Mouse (Mus musculus) gastrocnemius, adult 2 months (tissue): ENCODE measurements around the gene Plxnb1. TPM values are rescaled to one million over a fixed set of nuclear protein-coding genes. Genes with fewer than 3 reads are reported as not detected.

ENCODE experiments used
- DNase-seq: peaks from one replicate; pipeline ENCODE4 v3.0.0; 2022
- H3K27ac ChIP-seq: fragments of 200-600 bp; 2 replicates; pipeline ENCODE4 v1.8.1; 2022; ENCODE audit warnings: mild to moderate bottlenecking
- H3K4me3 ChIP-seq: fragments of 200-600 bp; 2 replicates; pipeline ENCODE4 v1.8.1; 2022; ENCODE audit warnings: mild to moderate bottlenecking, moderate library complexity
- CTCF ChIP-seq: fragments of 200-600 bp; IDR thresholded peaks from 2 replicates; pipeline ENCODE4 v1.8.1; 2022; ENCODE audit warnings: antibody characterized with exemption, mild to moderate bottlenecking, moderate library complexity
- intact Hi-C: fragments of 180-260 bp; cut with DNase I; formaldehyde crosslinking; loops from one replicate; pipeline ENCODE4 v1.15.1; 2025
- long read RNA-seq, 2 experiments: library from polyadenylated mRNA; stranded (forward); transcript quantifications; one replicate each; pipeline ENCODE4 v2.0.0; 2021
- total RNA-seq, 2 experiments: library from RNA; stranded (reverse); gene quantifications; 2 replicates each; pipeline ENCODE4 v1.2.3; 2021

The Plxnb1 gene
- total RNA-seq, result 1 to 10 TPM in 1 of 2 experiments, under 1 TPM in 1; 0.54 to 1.1 TPM
- long read RNA-seq, experiment 1, result 0 reads
- long read RNA-seq, experiment 2, partial matches to known transcripts, result 1 of 1 reads
- long read RNA-seq, experiment 2, other reads (novel, unspliced or antisense), result 0 of 1 reads

DNA sequence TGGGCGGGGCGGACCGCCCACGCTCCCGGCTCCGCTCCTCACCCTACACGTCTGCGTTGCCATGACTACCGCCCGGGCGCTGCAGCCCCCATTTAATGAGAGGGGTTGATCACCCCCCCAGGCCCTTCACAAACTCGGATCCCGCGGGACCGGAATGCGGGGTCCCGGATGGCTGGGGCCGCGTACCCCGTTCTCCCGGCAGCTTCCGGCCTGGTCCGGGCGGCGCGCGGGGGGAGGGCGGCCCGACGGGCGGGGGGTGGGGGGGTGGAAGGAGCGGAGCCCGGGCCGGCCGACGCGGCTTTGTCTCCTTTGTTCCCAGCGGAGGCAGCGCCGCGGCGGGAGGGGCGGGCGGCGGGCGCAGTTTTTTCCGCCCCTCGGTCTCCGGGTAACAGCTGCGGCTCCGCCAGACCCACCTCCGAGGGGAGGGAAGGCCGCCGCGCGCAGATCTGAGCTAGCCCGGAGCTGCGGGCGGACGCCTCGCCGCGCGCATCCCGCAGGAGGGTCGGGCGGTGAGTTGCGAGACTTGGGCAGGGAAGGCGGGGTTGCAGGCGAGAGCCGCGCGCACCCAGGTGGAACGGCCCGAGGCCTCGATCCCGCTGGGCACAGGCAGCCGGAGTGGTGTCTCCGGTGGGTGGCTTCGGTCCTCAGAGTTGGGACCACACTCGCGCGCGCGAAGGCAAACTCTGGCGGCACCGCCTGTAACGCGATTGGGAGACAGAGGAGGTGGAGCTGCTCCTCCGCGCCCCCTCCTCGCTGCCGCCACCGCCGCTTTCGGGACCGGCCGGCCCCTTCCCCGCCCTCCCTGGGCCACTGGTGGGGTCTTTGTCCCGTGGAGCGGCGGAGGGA is at the start of gene Plxnb1:
Gene Plxnb1, plus strand, starts transcription at position 253 of the 846 bp plus-strand sequence.
- TF ChIP-seq CTCF, result no peak
- Histone ChIP-seq H3K4me3 (peak within 1 kb of the TSS; percentile 87), H3K27ac (peak within 1 kb of the TSS; percentile 80)
- peak; percentile 61 for DNase-seq
- intact Hi-C loops, result no loop called here

DNA sequence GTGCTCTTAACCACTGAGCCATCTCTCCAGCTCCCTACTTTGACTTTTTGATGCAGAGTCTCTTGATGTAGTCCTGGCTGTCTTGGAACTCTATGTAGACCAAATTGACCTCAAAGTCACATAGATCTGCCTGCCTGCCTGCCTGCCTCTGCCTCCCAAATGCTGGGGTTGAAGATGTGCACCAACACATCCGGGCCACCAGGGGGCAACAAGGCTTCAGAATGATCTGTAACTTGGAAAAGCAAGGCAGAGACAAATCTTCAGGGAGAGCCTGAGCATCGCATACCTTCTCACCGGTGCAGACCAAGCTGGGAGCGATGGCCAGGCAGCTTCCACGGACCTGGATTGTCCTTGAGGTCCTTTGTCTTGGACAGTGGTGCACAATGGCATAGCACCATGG is 48.9 kb upstream of the Plxnb1 start:
- Histone ChIP-seq H3K4me3 (no peak overlapping the region), H3K27ac (no peak overlapping the region)
- peak; percentile 65 for DNase-seq
- intact Hi-C loops, result no loop called here
- peak; percentile 77 for TF ChIP-seq CTCF

DNA sequence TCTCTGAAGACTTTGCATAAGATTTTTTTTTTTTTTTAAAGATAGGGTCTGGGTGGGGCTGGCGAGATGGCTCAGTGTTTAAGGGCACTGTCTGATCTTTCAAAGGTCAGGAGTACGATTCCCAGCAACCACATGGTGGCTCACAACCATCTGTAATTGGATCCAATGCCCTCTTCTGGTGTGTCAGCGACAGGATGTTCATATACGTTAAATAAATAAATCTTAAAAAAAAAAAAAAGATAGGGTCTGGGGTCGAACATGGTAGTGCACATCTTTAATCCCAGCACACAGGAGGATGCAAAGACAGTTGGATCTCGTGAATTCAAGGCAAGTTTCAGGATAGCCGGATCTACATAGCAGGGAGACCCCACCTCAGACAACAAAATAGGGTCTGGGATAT is 45.9 kb upstream of the Plxnb1 start:
- no peak for DNase-seq
- no peak for TF ChIP-seq CTCF
- H3K27ac ChIP-seq, result no peak overlapping the region
- intact Hi-C loops, result no loop called here
- H3K4me3 ChIP-seq, result no peak overlapping the region

DNA sequence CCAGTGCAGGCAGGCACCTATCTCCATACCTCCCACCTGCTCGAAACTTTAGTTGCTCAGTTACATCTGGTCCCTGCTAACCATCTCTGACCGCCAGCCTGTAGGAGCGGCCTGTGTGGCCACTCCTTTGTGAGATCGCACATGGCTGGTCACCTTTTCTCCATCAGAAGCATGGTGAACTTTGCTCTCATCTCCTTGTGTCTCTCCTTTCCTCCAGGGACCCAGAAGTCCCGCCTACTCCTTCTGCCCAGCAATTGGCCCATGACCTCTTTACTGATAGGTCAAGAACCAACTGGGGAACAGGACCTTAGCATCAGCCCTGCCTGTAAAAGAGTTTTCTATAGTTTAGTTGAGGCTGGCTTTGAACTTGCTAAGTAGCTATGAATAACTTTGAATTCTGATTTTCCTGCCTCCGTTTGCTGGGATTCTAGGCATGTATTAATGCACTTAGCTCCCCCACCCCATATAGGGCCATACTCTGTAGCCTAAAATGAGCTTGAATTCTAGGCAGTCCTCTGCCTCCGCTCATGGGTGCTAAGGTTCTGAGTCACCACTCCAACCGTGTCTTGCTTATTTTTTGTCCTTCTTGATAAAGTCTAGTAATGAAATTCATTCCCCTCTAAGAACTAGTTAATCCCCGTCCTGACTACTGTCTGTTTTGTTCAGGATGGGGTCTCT is 45.1 kb upstream of the Plxnb1 start:
- intact Hi-C loops, result no loop called here
- H3K27ac ChIP-seq, result no peak overlapping the region
- no peak for TF ChIP-seq CTCF
- no peak overlapping the region for H3K4me3 ChIP-seq
- DNase-seq, result no peak

DNA sequence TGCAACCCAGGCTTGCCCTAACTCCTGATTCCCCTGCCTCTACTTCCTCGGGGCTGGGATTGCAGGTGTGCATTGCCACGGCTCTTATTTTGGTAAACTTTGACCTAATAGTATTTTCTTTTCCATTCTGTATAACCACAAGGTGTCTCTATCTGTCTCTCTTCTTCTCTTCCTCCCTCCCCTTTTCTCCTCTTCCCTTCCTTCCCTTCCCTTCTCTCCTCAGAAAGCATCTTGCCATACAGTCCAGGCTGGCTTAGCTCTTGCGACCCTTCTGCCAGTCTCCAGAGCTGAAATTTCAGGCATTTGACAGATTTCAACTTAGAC is 44.6 kb upstream of the Plxnb1 start:
- Histone ChIP-seq H3K4me3 (no peak overlapping the region), H3K27ac (no peak overlapping the region)
- no peak for DNase-seq
- TF ChIP-seq CTCF, result no peak
- intact Hi-C loops, result no loop called here

DNA sequence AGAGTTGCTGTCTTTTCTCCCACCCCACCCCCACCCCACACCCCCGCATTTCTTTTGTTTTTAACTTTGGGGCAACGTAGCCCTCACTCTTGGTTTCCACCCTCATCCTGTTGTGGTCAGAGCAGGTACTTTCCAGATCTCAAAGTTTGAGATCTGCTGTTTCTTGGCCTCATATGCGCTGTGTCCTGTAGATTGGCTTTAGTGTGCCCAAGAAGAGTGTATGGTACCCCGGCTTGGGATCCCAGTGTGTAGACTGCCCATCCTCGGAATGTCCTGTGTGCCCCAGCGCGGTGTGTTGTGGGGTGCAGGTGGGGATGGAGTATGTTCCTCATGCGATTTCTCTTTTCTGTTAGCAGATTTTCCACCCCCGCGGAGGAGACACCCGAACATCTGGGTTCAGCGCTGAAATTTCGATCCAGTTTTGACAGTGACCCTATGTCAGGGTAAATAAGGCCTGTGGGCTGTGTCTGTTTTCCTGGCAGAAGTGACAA is 44.1 kb upstream of the Plxnb1 start:
- Histone ChIP-seq H3K27ac (no peak overlapping the region), H3K4me3 (no peak overlapping the region)
- intact Hi-C loops, result no loop called here
- DNase-seq, result no peak
- TF ChIP-seq CTCF, result no peak

DNA sequence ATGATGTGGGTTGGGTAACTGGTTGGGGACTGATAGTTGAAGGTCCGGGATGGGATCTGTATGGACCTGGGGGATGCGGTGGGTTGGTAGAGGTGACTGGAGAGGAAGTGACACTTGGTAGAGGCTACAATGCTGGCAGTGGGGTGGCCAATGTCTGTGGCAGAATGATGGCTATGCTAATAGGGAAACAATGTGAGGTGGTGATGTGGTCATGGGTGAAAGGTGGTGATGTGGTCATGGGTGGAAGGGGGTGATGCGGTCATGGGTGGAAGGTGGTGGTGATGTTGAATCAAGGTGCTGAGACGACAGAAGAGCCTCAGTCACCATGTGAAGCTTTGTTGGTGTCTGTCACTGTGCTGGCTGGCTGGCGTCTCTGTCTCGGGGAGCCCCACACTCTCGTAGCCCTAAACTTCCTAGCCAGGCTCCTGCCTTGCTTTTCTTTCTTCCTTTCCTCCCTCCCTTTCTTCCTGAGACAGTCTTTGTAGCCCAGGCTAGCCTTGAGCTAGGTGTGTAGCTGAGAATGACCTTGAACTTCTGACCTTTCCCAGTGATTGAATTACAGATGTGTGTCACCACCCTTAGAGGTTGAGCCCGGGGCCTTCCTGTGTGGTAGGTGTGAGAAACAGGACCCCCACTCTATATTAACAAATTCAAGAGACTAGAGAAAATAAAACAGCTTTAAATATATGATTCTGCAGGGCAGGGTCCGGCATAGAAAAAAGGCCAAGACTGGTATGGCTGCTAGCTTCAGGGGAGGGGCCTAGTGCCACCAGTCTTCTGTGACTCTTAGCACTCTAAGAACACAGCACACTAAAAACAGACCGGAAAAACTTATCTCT is 43.3 kb upstream of the Plxnb1 start:
- Histone ChIP-seq H3K4me3 (no peak overlapping the region), H3K27ac (no peak overlapping the region)
- no peak for TF ChIP-seq CTCF
- DNase-seq, result no peak
- intact Hi-C loops, result no loop called here

DNA sequence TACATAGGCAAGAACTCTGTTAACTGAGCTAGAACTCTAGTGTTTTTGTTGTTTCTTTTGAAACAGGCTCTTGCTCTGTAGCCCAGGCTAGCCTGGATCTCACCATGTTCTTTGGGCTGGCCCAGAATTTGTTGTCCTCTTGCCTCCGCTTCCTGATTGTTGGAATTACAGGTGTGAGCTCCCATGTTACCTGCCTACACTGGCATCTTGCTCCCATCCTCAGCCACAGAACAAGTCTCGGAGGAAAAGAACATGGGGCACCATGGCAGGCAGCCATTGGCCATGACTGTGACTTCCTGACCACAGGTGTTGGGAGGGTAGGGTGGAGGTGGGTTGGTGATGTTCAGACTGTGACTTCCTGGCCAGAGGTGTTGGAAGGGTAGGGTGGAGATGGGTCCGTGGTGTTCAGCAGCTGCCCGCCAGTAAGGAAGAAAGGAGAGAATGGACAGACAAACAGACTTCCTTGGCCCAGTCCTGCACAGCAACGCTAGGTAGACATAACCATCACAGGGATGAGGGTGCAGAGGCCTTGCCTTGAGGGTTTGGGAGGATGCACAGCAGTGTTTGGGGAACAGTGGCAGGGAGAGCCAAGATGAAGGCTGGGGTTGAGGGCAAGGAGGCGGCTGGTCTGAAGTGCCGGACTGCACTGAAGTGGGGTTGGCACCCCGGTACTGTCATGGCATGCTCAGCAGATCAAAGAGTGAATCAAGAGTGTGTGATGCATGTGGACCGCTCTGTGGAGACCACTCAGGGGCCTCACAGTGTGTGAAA is 42.5 kb upstream of the Plxnb1 start:
- no peak for DNase-seq
- intact Hi-C loops, result no loop called here
- no peak for TF ChIP-seq CTCF
- no peak overlapping the region for H3K4me3 ChIP-seq
- H3K27ac ChIP-seq, result no peak overlapping the region

DNA sequence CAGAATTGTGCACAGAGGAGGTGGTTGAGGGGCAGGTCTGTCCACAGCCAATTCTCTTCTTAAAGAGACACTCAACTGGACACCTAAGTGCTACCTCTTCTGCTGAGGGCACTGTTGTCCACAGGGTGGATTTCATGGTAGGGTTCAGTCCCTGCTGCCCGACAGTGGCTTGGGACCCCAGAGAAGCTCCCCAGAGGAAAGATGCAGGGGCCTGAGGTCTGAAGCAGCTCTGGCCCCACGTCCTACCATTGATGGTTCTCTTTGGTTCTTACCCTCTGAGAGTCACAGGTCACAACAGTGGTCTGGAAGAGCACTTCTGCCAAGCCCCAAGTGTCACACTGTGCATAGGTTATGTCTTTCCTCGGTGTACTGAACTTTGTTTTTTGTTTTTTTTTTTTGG is 41.8 kb upstream of the Plxnb1 start:
- DNase-seq, result no peak
- Histone ChIP-seq H3K4me3 (no peak overlapping the region), H3K27ac (no peak overlapping the region)
- intact Hi-C loops, result no loop called here
- TF ChIP-seq CTCF, result no peak

DNA sequence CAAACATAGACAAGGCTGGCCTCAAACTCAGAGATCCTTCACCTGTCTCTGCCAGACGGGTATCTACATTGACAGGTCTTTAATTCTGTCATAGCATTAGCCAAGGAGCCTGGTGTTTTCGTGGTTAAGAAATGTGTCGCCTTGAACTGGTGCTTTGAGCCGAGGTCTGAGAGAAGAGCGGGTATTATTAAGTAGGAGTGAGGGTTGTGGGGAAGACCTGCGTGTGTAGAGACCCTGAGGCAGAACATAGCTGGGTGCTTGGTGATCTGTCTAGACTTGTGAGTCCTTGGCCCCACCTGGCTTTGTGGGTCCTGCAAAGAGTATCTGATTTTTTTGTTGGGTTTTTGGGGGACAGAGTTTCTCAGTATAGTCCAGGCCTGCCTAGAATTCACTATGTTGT is 41.3 kb upstream of the Plxnb1 start:
- TF ChIP-seq CTCF, result no peak
- intact Hi-C loops, result no loop called here
- Histone ChIP-seq H3K4me3 (no peak overlapping the region), H3K27ac (peak overlapping the region; percentile 82; the same call in 1 of the 2 replicates)
- no peak for DNase-seq

DNA sequence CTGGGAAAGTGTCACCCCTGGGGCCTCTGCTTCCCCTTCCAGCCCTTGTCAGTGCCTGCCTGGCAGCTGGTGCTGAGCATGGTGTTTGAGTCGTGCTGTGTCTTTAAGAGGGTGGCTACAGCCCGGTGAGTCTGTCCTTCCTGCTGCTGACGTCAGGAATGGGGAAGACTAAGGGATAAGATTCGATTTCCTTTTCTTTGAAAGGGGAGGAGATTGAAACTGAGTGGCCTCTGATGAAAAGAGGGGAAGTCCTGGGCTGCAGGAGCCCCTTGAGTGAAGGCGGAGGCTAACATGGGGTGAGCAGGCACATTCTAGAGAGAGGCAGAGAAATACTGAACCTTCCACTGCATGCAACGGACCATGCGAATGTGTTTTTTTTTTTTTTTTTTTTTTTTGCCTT is 40.5 kb upstream of the Plxnb1 start:
- peak; percentile 68 for DNase-seq
- Histone ChIP-seq H3K27ac (peak overlapping the region; percentile 82), H3K4me3 (peak overlapping the region; percentile 62)
- no peak for TF ChIP-seq CTCF
- intact Hi-C loops, result loop anchor here (5.0 kb wide), 1 partner anchor 117 kb away; the partner anchor contains the start of gene Uqcrc1
